Mouse (Mus musculus) inflammation-experienced regulatory T-cells, adult 6 months (primary cell): ENCODE data around the gene Cmah. TPM values are rescaled to one million over a fixed set of nuclear protein-coding genes. Genes with fewer than 3 reads are reported as not detected.

ENCODE experiments used
- ATAC-seq: one replicate; pipeline ENCODE4 v1.8.0; 2017
- polyA plus RNA-seq, 3 experiments: library from polyadenylated mRNA; unstranded; fragments of 100-300 nt; shearing (Covaris generic); gene quantifications; one replicate each; pipeline ENCODE4 v1.2.1; 2017

The Cmah gene
- polyA plus RNA-seq, 3 experiments from 2014 or later = 40.0 to 52.4 (median 42.9) TPM

- no peak for ATAC-seq
These were observed 158.8 kb downstream of the Cmah start for GRCm38 (mm10) chr13:24485964-24486363.

- ATAC-seq = no peak
These were observed 159.2 kb downstream of the Cmah start for GRCm38 (mm10) chr13:24486403-24486802.

- ATAC-seq = peak; percentile 93
These were observed 159.9 kb downstream of the Cmah start for GRCm38 (mm10) chr13:24487061-24487460.

- peak; percentile 82 for ATAC-seq
These were observed 160.3 kb downstream of the Cmah start for GRCm38 (mm10) chr13:24487546-24487945.

- ATAC-seq = no peak
These were observed 161.4 kb downstream of the Cmah start for GRCm38 (mm10) chr13:24488526-24489070.

GRCm38 (mm10) chr13:24489515-24489914 lies 162.3 kb downstream of the Cmah start:
- no peak for ATAC-seq

- ATAC-seq = no peak
These were observed 162.8 kb downstream of the Cmah start for GRCm38 (mm10) chr13:24490041-24490440.

- no peak for ATAC-seq
These were observed 163.9 kb downstream of the Cmah start for GRCm38 (mm10) chr13:24491101-24491500.

GRCm38 (mm10) chr13:24493784-24494183 lies 166.6 kb downstream of the Cmah start:
- peak; percentile 46 for ATAC-seq

GRCm38 (mm10) chr13:24496353-24496752 lies 169.1 kb downstream of the Cmah start:
- ATAC-seq = no peak

- no peak for ATAC-seq
These were observed 169.8 kb downstream of the Cmah start for GRCm38 (mm10) chr13:24497001-24497400.

GRCm38 (mm10) chr13:24498342-24498741 lies 171.1 kb downstream of the Cmah start:
- no peak for ATAC-seq

- ATAC-seq = peak; percentile 77
These were observed 172.3 kb downstream of the Cmah start for GRCm38 (mm10) chr13:24499505-24499904.

- peak; percentile 46 for ATAC-seq
These were observed 174.1 kb downstream of the Cmah start for GRCm38 (mm10) chr13:24501179-24501905.

- ATAC-seq = peak; percentile 18
These were observed 174.7 kb downstream of the Cmah start for GRCm38 (mm10) chr13:24501919-24502318.

- no peak for ATAC-seq
These were observed 178.6 kb downstream of the Cmah start for GRCm38 (mm10) chr13:24505812-24506211.

GRCm38 (mm10) chr13:24507156-24507555 lies 180.0 kb downstream of the Cmah start:
- ATAC-seq = no peak

GRCm38 (mm10) chr13:24508917-24509316 lies 181.7 kb downstream of the Cmah start:
- no peak for ATAC-seq

- ATAC-seq = no peak
These were observed 184.2 kb downstream of the Cmah start for GRCm38 (mm10) chr13:24511367-24511766.

- no peak for ATAC-seq
These were observed 184.8 kb downstream of the Cmah start for GRCm38 (mm10) chr13:24511932-24512520.

GRCm38 (mm10) chr13:24513717-24514116 lies 186.5 kb downstream of the Cmah start:
- ATAC-seq = peak; percentile 63

GRCm38 (mm10) chr13:24515101-24515675 lies 188.0 kb downstream of the Cmah start:
- peak; percentile 62 for ATAC-seq

GRCm38 (mm10) chr13:24517757-24518156 lies 190.6 kb downstream of the Cmah start:
- no peak for ATAC-seq

- peak; percentile 46 for ATAC-seq
These were observed 191.7 kb downstream of the Cmah start for GRCm38 (mm10) chr13:24518887-24519286.
